Mouse (Mus musculus) thymus, adult 2 months (tissue): ENCODE measurements at regions not wholly inside any gene's neighbourhood (a gene's known extent, or its start where the extent isn't known, plus 50 kb on each side); places are given as distances from the start of the nearest gene placed in this dataset.

ENCODE experiments used
- CTCF ChIP-seq: fragments of 200-500 bp; IDR thresholded peaks from 2 replicates; pipeline ENCODE4 v1.5.1; 2012; ENCODE audit warnings: mild to moderate bottlenecking, control low read depth, low read length, moderate library complexity, borderline replicate concordance; ENCODE audit not compliant: control insufficient read depth, poor library complexity, insufficient read depth; ENCODE audit errors: extremely low read depth
- POLR2A ChIP-seq: fragments of 200-500 bp; IDR thresholded peaks from 2 replicates; pipeline ENCODE4 v1.6.1; 2012; ENCODE audit warnings: mild to moderate bottlenecking, low read length, control low read depth, moderate library complexity; ENCODE audit not compliant: control insufficient read depth, poor library complexity, insufficient read depth; ENCODE audit errors: extremely low read depth

- no peak for TF ChIP-seq CTCF
- TF ChIP-seq POLR2A, result no peak
Measured at GRCm38 (mm10) chr7:75390162-75390561, 65.2 kb upstream of the Akap13 start.
